Mouse (Mus musculus): ENCODE measurements around the gene Arl8b.

DNA sequence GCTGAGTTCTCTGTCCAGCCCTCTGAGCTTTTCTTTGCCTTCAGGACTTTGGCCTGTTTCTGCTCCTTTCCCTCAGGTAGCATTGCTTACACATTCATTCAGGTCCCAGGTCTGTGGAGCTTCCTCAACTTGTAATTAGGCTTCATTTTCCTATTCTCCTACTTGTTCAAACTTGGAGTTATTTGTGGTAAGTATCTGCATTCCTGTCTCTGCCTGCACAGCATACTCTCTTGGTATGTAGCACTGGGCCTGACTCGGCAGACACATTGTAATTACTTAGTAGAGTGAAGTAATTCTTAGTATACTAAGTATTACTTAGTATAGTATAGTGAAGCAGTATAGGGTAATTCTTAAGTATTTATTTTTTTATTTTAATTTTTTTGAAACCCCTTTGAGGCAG lies 13.0 kb downstream of the Arl8b start:
- TF ChIP-seq CTCF (IDR thresholded peaks at IDR 0.05; ENCODE audit: low read depth, low read length) (no peak), POLR2A (IDR thresholded peaks at IDR 0.05; ENCODE audit: borderline replicate concordance, low read depth, low read length) (no peak)

Data from bone marrow macrophage, adult 2 months (primary cell).